Mouse (Mus musculus) frontal cortex, postnatal 14 days (tissue): ENCODE measurements around the gene Hist1h2ao.
"Not testable (repeated sequence)": the region's sequence is repeated elsewhere in the genome, so short reads cannot be mapped to it uniquely, and the experiment has no call there.

Source experiments
- DNase-seq, 2 experiments: peaks; one replicate each; pipeline ENCODE4 v3.0.0; 2022; ENCODE audit warnings: low spot score in 2 of 2

The Hist1h2ao gene

GRCm38 (mm10) chr13:21811539-21811938 is 1.3 kb downstream of the Hist1h2ao start, which contains the start of gene Hist1h4m:
Gene Hist1h4m (plus strand): TSS chr13:21811746.
- DNase-seq, result peak; percentile 30 to 32

GRCm38 (mm10) chr13:21812092-21812491 is 1.8 kb downstream of the Hist1h2ao start:
- not testable (repeated sequence) for DNase-seq

GRCm38 (mm10) chr13:21820082-21820890 is 10.0 kb downstream of the Hist1h2ao start:
- DNase-seq, result not testable (repeated sequence)

- no peak for DNase-seq
These were observed 18.2 kb downstream of the Hist1h2ao start for GRCm38 (mm10) chr13:21828511-21828910.

- no peak for DNase-seq
These were observed 20.1 kb downstream of the Hist1h2ao start for GRCm38 (mm10) chr13:21830344-21830743.

GRCm38 (mm10) chr13:21831418-21832394 is 21.4 kb downstream of the Hist1h2ao start, which contains the start of gene Hist1h4n:
Gene Hist1h4n (minus strand): TSS chr13:21832196.
- DNase-seq, result peak; percentile 13 to 20

GRCm38 (mm10) chr13:21833461-21833860 is 23.2 kb downstream of the Hist1h2ao start, which contains the start of the genes Hist1h2ap and Hist1h2br:
Gene Hist1h2ap (minus strand): TSS chr13:21833507.
Gene Hist1h2br (plus strand): TSS chr13:21833743.
- not testable (repeated sequence) for DNase-seq

- DNase-seq, result not testable (repeated sequence)
These were observed 30.2 kb downstream of the Hist1h2ao start for GRCm38 (mm10) chr13:21840508-21840907.

GRCm38 (mm10) chr13:21846356-21846755 is 36.1 kb downstream of the Hist1h2ao start:
- not testable (repeated sequence) for DNase-seq

- no peak for DNase-seq
These were observed 37.6 kb downstream of the Hist1h2ao start for GRCm38 (mm10) chr13:21847883-21848282.

- not testable (repeated sequence) for DNase-seq
These were observed 40.4 kb downstream of the Hist1h2ao start for GRCm38 (mm10) chr13:21850696-21851095.

- DNase-seq, result no peak
These were observed 42.1 kb downstream of the Hist1h2ao start for GRCm38 (mm10) chr13:21852215-21852945.

GRCm38 (mm10) chr13:21855146-21855545 is 44.9 kb downstream of the Hist1h2ao start:
- DNase-seq, result peak; percentile 45 to 84

GRCm38 (mm10) chr13:21855698-21856162 is 45.5 kb downstream of the Hist1h2ao start:
- DNase-seq, result peak; percentile 6 to 30
